Mouse (Mus musculus): Measurements from ENCODE around the gene Carns1. TPM values are rescaled to one million over a fixed set of nuclear protein-coding genes. Genes with fewer than 3 reads are reported as not detected.

Carns1 gene
- polyA plus RNA-seq, 1 experiment from 2014 or later = 3.3 TPM

- no peak for ATAC-seq (ENCODE audit: low FRiP score)
- WGBS = 6% methylated on average over 2 of the region's 2 CpGs
- no peaks in the 10 kb centered on the region; the same call in none of the 2 replicates for H3K27me3 ChIP-seq (ENCODE audit: control insufficient read depth, insufficient read depth, low read length)
These were observed 31.7 kb upstream of the Carns1 start for GRCm38 (mm10) chr19:4206971-4207370.

GRCm38 (mm10) chr19:4204889-4205288 lies 29.6 kb upstream of the Carns1 start:
- WGBS = 74% methylated on average over 4 of the region's 4 CpGs
- H3K4me1 ChIP-seq (replicated peaks; ENCODE audit: control insufficient read depth, insufficient read depth, low read length) = peaks cover 13% of the 10 kb centered on the region

More at GRCm38 (mm10) chr19:4206971-4207370, 31.7 kb upstream of the Carns1 start:
- Histone ChIP-seq H3K27ac (ENCODE audit: low read depth, low read length) (no peak overlapping the region), H3K9me3 (ENCODE audit: control insufficient read depth, low read length) (no peaks in the 10 kb centered on the region), H3K9ac (ENCODE audit: low read depth, low read length) (no peak overlapping the region), H3K36me3 (ENCODE audit: control insufficient read depth, insufficient read depth, low read length) (no peaks in the 10 kb centered on the region), H3K4me3 (ENCODE audit: low read depth, low read length) (no peak overlapping the region), H3K4me1 (replicated peaks; ENCODE audit: control insufficient read depth, insufficient read depth, low read length) (peaks cover 4% of the 10 kb centered on the region), H3K4me2 (replicated peaks; ENCODE audit: low read depth, low read length) (no peak overlapping the region)
- peak; percentile 78 for DNase-seq (ENCODE audit: low spot score)

GRCm38 (mm10) chr19:4203604-4204326 lies 28.5 kb upstream of the Carns1 start:
- ATAC-seq (ENCODE audit: low FRiP score) = no peak
- Histone ChIP-seq H3K36me3 (ENCODE audit: control insufficient read depth, insufficient read depth, low read length) (no peaks in the 10 kb centered on the region), H3K4me3 (ENCODE audit: low read depth, low read length) (no peak overlapping the region), H3K27me3 (ENCODE audit: control insufficient read depth, insufficient read depth, low read length) (no peaks in the 10 kb centered on the region; the same call in none of the 2 replicates), H3K4me1 (replicated peaks; ENCODE audit: control insufficient read depth, insufficient read depth, low read length) (peaks cover 13% of the 10 kb centered on the region), H3K27ac (ENCODE audit: low read depth, low read length) (no peak overlapping the region), H3K9me3 (ENCODE audit: control insufficient read depth, low read length) (no peaks in the 10 kb centered on the region), H3K9ac (ENCODE audit: low read depth, low read length) (no peak overlapping the region), H3K4me2 (replicated peaks; ENCODE audit: low read depth, low read length) (no peak overlapping the region)
- 67% methylated on average over 13 of the region's 13 CpGs for WGBS
- DNase-seq (ENCODE audit: low spot score) = no peak

More at GRCm38 (mm10) chr19:4204889-4205288, 29.6 kb upstream of the Carns1 start:
- H3K9ac ChIP-seq (ENCODE audit: low read depth, low read length) = no peak overlapping the region
- H3K9me3 ChIP-seq (ENCODE audit: control insufficient read depth, low read length) = no peaks in the 10 kb centered on the region
- no peaks in the 10 kb centered on the region; the same call in none of the 2 replicates for H3K27me3 ChIP-seq (ENCODE audit: control insufficient read depth, insufficient read depth, low read length)
- DNase-seq (ENCODE audit: low spot score) (no peak), ATAC-seq (ENCODE audit: low FRiP score) (no peak)
- no peaks in the 10 kb centered on the region for H3K36me3 ChIP-seq (ENCODE audit: control insufficient read depth, insufficient read depth, low read length)
- no peak overlapping the region for H3K4me3 ChIP-seq (ENCODE audit: low read depth, low read length)
- no peak overlapping the region for H3K4me2 ChIP-seq (replicated peaks; ENCODE audit: low read depth, low read length)
- H3K27ac ChIP-seq (ENCODE audit: low read depth, low read length) = no peak overlapping the region

- 72% methylated on average over 3 of the region's 3 CpGs for WGBS
- Histone ChIP-seq H3K36me3 (ENCODE audit: control insufficient read depth, insufficient read depth, low read length) (no peaks in the 10 kb centered on the region), H3K4me3 (ENCODE audit: low read depth, low read length) (no peak overlapping the region), H3K4me2 (replicated peaks; ENCODE audit: low read depth, low read length) (no peak overlapping the region), H3K27ac (ENCODE audit: low read depth, low read length) (no peak overlapping the region), H3K27me3 (ENCODE audit: control insufficient read depth, insufficient read depth, low read length) (no peaks in the 10 kb centered on the region; the same call in none of the 2 replicates), H3K9ac (ENCODE audit: low read depth, low read length) (no peak overlapping the region), H3K4me1 (replicated peaks; ENCODE audit: control insufficient read depth, insufficient read depth, low read length) (peaks cover 13% of the 10 kb centered on the region), H3K9me3 (ENCODE audit: control insufficient read depth, low read length) (no peaks in the 10 kb centered on the region)
- DNase-seq (ENCODE audit: low spot score) (no peak), ATAC-seq (ENCODE audit: low FRiP score) (no peak)
These were observed 27.9 kb upstream of the Carns1 start for GRCm38 (mm10) chr19:4203148-4203547.

GRCm38 (mm10) chr19:4202149-4202548 lies 26.9 kb upstream of the Carns1 start:
- Histone ChIP-seq H3K9ac (ENCODE audit: low read depth, low read length) (peak overlapping the region; percentile 80), H3K36me3 (ENCODE audit: control insufficient read depth, insufficient read depth, low read length) (no peaks in the 10 kb centered on the region), H3K4me1 (replicated peaks; ENCODE audit: control insufficient read depth, insufficient read depth, low read length) (peaks cover 13% of the 10 kb centered on the region), H3K27ac (ENCODE audit: low read depth, low read length) (no peak overlapping the region), H3K4me2 (replicated peaks; ENCODE audit: low read depth, low read length) (peak overlapping the region; percentile 97), H3K4me3 (ENCODE audit: low read depth, low read length) (peak overlapping the region; percentile 68), H3K27me3 (ENCODE audit: control insufficient read depth, insufficient read depth, low read length) (no peaks in the 10 kb centered on the region; the same call in none of the 2 replicates), H3K9me3 (ENCODE audit: control insufficient read depth, low read length) (no peaks in the 10 kb centered on the region)
- no peak for DNase-seq (ENCODE audit: low spot score)
- ATAC-seq (ENCODE audit: low FRiP score) = peak; percentile 31
- WGBS = 33% methylated on average over 7 of the region's 7 CpGs

GRCm38 (mm10) chr19:4201291-4201909 lies 26.1 kb upstream of the Carns1 start, which contains the start of gene Rad9a:
Gene Rad9a (minus strand): TSS chr19:4201662.
- H3K9me3 ChIP-seq (ENCODE audit: control insufficient read depth, low read length) = no peaks in the 10 kb centered on the region
- DNase-seq (ENCODE audit: low spot score) (peak; percentile 98), ATAC-seq (ENCODE audit: low FRiP score) (peak; percentile 82)
- H3K27ac ChIP-seq (ENCODE audit: low read depth, low read length) = peak within 1 kb of the TSS; percentile 60; the same call in 1 of the 2 replicates
- no peaks in the 10 kb centered on the region; the same call in none of the 2 replicates for H3K27me3 ChIP-seq (ENCODE audit: control insufficient read depth, insufficient read depth, low read length)
- peak within 1 kb of the TSS; percentile 97 for H3K4me2 ChIP-seq (replicated peaks; ENCODE audit: low read depth, low read length)
- H3K4me1 ChIP-seq (replicated peaks; ENCODE audit: control insufficient read depth, insufficient read depth, low read length) = peaks cover 13% of the 10 kb centered on the region
- under 1% methylated on average over 34 of the region's 34 CpGs for WGBS
- H3K4me3 ChIP-seq (ENCODE audit: low read depth, low read length) = peak within 1 kb of the TSS; percentile 68
- peak within 1 kb of the TSS; percentile 81 for H3K9ac ChIP-seq (ENCODE audit: low read depth, low read length)
- no peaks in the 10 kb centered on the region for H3K36me3 ChIP-seq (ENCODE audit: control insufficient read depth, insufficient read depth, low read length)

GRCm38 (mm10) chr19:4197180-4197579 lies 21.9 kb upstream of the Carns1 start:
- no peak overlapping the region for H3K9ac ChIP-seq (ENCODE audit: low read depth, low read length)
- H3K36me3 ChIP-seq (ENCODE audit: control insufficient read depth, insufficient read depth, low read length) = peaks cover 11% of the 10 kb centered on the region
- WGBS = 69% methylated on average over 3 of the region's 3 CpGs
- H3K4me1 ChIP-seq (replicated peaks; ENCODE audit: control insufficient read depth, insufficient read depth, low read length) = peaks cover 16% of the 10 kb centered on the region
- H3K4me2 ChIP-seq (replicated peaks; ENCODE audit: low read depth, low read length) = no peak overlapping the region
- no peak overlapping the region for H3K4me3 ChIP-seq (ENCODE audit: low read depth, low read length)
- DNase-seq (ENCODE audit: low spot score) (no peak), ATAC-seq (ENCODE audit: low FRiP score) (no peak)
- H3K9me3 ChIP-seq (ENCODE audit: control insufficient read depth, low read length) = no peaks in the 10 kb centered on the region
- H3K27me3 ChIP-seq (ENCODE audit: control insufficient read depth, insufficient read depth, low read length) = no peaks in the 10 kb centered on the region
- no peak overlapping the region for H3K27ac ChIP-seq (ENCODE audit: low read depth, low read length)

GRCm38 (mm10) chr19:4196548-4196947 lies 21.3 kb upstream of the Carns1 start:
- Histone ChIP-seq H3K36me3 (ENCODE audit: control insufficient read depth, insufficient read depth, low read length) (peaks cover 11% of the 10 kb centered on the region), H3K27ac (ENCODE audit: low read depth, low read length) (no peak overlapping the region), H3K9me3 (ENCODE audit: control insufficient read depth, low read length) (no peaks in the 10 kb centered on the region), H3K4me2 (replicated peaks; ENCODE audit: low read depth, low read length) (no peak overlapping the region), H3K9ac (ENCODE audit: low read depth, low read length) (no peak overlapping the region), H3K27me3 (ENCODE audit: control insufficient read depth, insufficient read depth, low read length) (no peaks in the 10 kb centered on the region), H3K4me3 (ENCODE audit: low read depth, low read length) (no peak overlapping the region), H3K4me1 (replicated peaks; ENCODE audit: control insufficient read depth, insufficient read depth, low read length) (peaks cover 14% of the 10 kb centered on the region)
- DNase-seq (ENCODE audit: low spot score) (no peak), ATAC-seq (ENCODE audit: low FRiP score) (no peak)
- WGBS = 72% methylated on average over 5 of the region's 5 CpGs
